Mouse (Mus musculus): Measurements from ENCODE around the gene Havcr1. TPM values are rescaled to one million over a fixed set of nuclear protein-coding genes. Genes with fewer than 3 reads are reported as not detected.

Havcr1 gene
- not detected in 2 replicates for polyA plus RNA-seq (2012)

DNA sequence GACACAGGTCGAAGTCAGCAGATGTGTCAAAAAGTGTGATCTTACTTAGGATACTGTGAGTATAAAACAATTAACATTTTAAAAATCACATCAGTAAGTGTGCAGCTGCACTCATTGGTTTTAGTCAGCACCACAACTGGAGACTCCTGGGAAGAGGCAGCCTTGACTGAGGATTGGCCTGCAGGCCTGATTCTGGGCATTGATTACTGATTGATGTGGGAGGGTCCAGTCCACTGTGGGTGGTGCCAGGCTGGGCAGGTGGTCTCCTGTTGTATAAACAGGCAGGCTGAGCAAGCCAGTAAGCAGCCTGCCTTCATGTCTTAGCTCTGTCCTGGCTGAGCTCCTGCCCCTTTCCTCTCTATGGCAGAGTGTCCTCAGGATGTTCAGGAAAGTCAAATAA lies at the start of gene Havcr1:
Gene Havcr1 (plus strand): TSS at position 5 of the 400 bp plus-strand sequence.

DNA sequence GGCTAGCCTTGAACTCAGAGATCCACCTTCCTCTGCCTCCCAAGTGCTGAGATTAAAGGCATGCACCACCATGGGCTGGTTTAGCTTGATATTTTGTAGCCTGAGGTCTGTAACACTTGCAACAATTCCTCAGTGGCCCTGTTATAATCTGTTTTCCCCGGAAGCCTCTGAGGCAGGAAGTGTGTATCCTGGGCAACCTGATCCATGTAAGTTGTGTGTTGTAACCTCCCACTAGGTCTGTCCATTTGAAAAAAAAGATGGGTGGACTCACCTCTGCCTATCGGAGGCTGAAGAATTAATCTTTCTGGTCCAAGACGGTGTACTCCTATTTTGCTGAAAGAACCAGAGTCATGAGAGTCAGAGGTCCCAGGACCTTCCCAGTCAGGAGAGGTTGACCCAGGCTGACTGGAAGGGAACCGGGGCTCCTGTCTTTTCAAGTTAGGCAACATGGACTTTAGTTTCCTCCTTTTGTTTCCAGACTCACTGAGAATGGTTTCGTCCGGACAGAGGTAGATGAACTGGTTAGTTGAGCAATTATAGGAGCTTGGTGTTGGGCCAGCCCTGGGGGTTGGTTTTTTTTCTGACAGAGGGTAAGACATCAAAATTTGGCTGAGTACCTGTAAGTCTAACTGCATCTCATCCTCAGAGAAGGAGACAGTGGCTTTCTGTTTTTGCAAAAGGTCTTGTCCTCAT lies 28.1 kb upstream of the Havcr1 start, which contains the start of gene Timd2:
Gene Timd2 (minus strand): TSS at position 398 of the 693 bp plus-strand sequence.

DNA sequence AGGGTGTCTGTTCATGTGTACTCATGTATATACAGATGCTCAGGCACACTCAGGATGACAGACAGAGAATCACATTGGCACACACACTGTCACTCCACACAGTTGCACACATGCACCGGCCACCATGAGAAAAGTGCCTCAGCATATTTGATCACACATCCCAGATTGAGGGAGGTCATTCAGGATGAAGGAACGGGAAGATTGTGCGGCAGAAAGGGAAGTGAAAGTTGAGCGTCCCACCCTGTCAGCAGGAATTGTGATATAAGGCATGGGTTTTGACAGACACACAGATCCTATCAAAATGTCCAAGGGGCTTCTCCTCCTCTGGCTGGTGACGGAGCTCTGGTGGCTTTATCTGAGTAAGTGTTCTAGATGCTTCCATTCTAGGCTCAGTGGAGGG lies 75.6 kb downstream of the Havcr1 start, which contains the start of gene Timd4:
Gene Timd4 (plus strand): TSS at position 290 of the 400 bp plus-strand sequence.

Other genes with a start within 250 kb of the Havcr1 start
- not detected in 2 replicates for gene Gm12169, start 210.9 kb upstream of the Havcr1 start, polyA plus RNA-seq (2012)
- not detected in 2 replicates for gene BC053393, start 163.5 kb upstream of the Havcr1 start, polyA plus RNA-seq (2012)
- not detected in 2 replicates for gene Dppa1, start 105.8 kb upstream of the Havcr1 start, polyA plus RNA-seq (2012)
- not detected in 2 replicates for gene Timd2, start 28.0 kb upstream of the Havcr1 start, polyA plus RNA-seq (2012)
- gene Timd4, start 75.7 kb downstream of the Havcr1 start, polyA plus RNA-seq (2012), result not detected in 2 replicates